Mouse (Mus musculus): ENCODE data around the gene Hoxc13. TPM values are rescaled to one million over a fixed set of nuclear protein-coding genes. Genes with fewer than 3 reads are reported as not detected.

Gene Hoxc13
- total RNA-seq, 2 experiments from 2014 or later, result not detected

- DNase-seq, result no peak
These were observed 16.2 kb downstream of the Hoxc13 start for GRCm38 (mm10) chr15:102937036-102937666.

GRCm38 (mm10) chr15:102939256-102940155 lies 18.6 kb downstream of the Hoxc13 start:
- no peak for DNase-seq

- no peak for DNase-seq
These were observed 22.0 kb downstream of the Hoxc13 start for GRCm38 (mm10) chr15:102942739-102943467.

GRCm38 (mm10) chr15:102943468-102943813 lies 22.5 kb downstream of the Hoxc13 start:
- no peak for DNase-seq

- no peak for DNase-seq
These were observed 24.5 kb downstream of the Hoxc13 start for GRCm38 (mm10) chr15:102945185-102946077.

GRCm38 (mm10) chr15:102947276-102947675 lies 26.4 kb downstream of the Hoxc13 start:
- no peak for DNase-seq

- DNase-seq, result no peak
These were observed 27.9 kb downstream of the Hoxc13 start for GRCm38 (mm10) chr15:102948842-102949241.

GRCm38 (mm10) chr15:102949696-102950095 lies 28.8 kb downstream of the Hoxc13 start:
- no peak for DNase-seq

GRCm38 (mm10) chr15:102950877-102951276 lies 30.0 kb downstream of the Hoxc13 start:
- no peak for DNase-seq

- DNase-seq, result no peak
These were observed 32.7 kb downstream of the Hoxc13 start for GRCm38 (mm10) chr15:102953561-102953960.

- no peak for DNase-seq
These were observed 33.5 kb downstream of the Hoxc13 start, which contains the start of gene Hoxc11 for GRCm38 (mm10) chr15:102954192-102955006. Gene Hoxc11, plus strand, starts transcription at chr15:102954427.

- no peak for DNase-seq
These were observed 34.1 kb downstream of the Hoxc13 start for GRCm38 (mm10) chr15:102955007-102955382.

- DNase-seq, result no peak
These were observed 35.1 kb downstream of the Hoxc13 start for GRCm38 (mm10) chr15:102955833-102956640.

- no peak for DNase-seq
These were observed 36.0 kb downstream of the Hoxc13 start for GRCm38 (mm10) chr15:102956906-102957305.

GRCm38 (mm10) chr15:102959663-102960191 lies 38.8 kb downstream of the Hoxc13 start:
- no peak for DNase-seq

- no peak for DNase-seq
These were observed 40.8 kb downstream of the Hoxc13 start for GRCm38 (mm10) chr15:102961728-102962127.

- DNase-seq, result no peak
These were observed 41.6 kb downstream of the Hoxc13 start for GRCm38 (mm10) chr15:102962492-102962891.

- no peak for DNase-seq
These were observed 42.4 kb downstream of the Hoxc13 start for GRCm38 (mm10) chr15:102963259-102963658.

GRCm38 (mm10) chr15:102963671-102964640 lies 43.1 kb downstream of the Hoxc13 start:
- DNase-seq, result no peak
